ENCODE assay signal across 8 mouse cellular contexts in genomic region chr10:127311476-127312355, GRCm38 (mm10). TPM values are rescaled to one million over a fixed set of nuclear protein-coding genes. Genes with fewer than 3 reads are reported as not detected.
DNase-seq lines count a peak whose midpoint lies in the region; ATAC-seq and TF ChIP-seq lines count a peak whose summit lies in the region.

Gene Mars, minus strand, starts transcription at chr10:127311786.

- H3K27me3 ChIP-seq in E14TG2a.4 (ENCODE audit: insufficient read depth, low read length) = no peaks in the 10 kb centered on the region
- H3K27me3 ChIP-seq in forebrain, embryonic 13.5 days = no peaks in the 10 kb centered on the region
- H3K27me3 ChIP-seq in liver, postnatal 0 days (ENCODE audit: insufficient read depth, low read length) = no peaks in the 10 kb centered on the region
- no peaks in the 10 kb centered on the region for H3K27me3 ChIP-seq in neural tube, embryonic 14.5 days (ENCODE audit: control insufficient read depth, insufficient read depth, low read length)

- peak; percentile 98 for ATAC-seq in forebrain, embryonic 13.5 days
- peak; percentile 95 for ATAC-seq in liver, postnatal 0 days
- ATAC-seq in neural tube, embryonic 14.5 days (ENCODE audit: low read depth) = peak; percentile 97

- WGBS in forebrain, embryonic 13.5 days = under 1% methylated on average over 65 of the region's 65 CpGs
- under 1% methylated on average over 65 of the region's 65 CpGs for WGBS in large intestine, adult 2 months
- under 1% methylated on average over 65 of the region's 65 CpGs for WGBS in liver, postnatal 0 days (ENCODE audit: insufficient replicate concordance)
- under 1% methylated on average over 65 of the region's 65 CpGs for WGBS in neural tube, embryonic 14.5 days

- H3K4me3 ChIP-seq in E14TG2a.4 (replicated peaks; ENCODE audit: low read length) = peak within 1 kb of the TSS; percentile 89
- peak within 1 kb of the TSS; percentile 74 for H3K4me3 ChIP-seq in forebrain, embryonic 13.5 days
- H3K4me3 ChIP-seq in liver, postnatal 0 days (ENCODE audit: low read depth, low read length) = peak within 1 kb of the TSS; percentile 87
- peak within 1 kb of the TSS; percentile 64 for H3K4me3 ChIP-seq in neural tube, embryonic 14.5 days (ENCODE audit: low read depth, low read length)

- no peaks in the 10 kb centered on the region for H3K9me3 ChIP-seq in E14TG2a.4 (ENCODE audit: low read length)
- no peaks in the 10 kb centered on the region for H3K9me3 ChIP-seq in forebrain, embryonic 13.5 days (replicated peaks)
- H3K9me3 ChIP-seq in liver, postnatal 0 days (ENCODE audit: low read length) = no peaks in the 10 kb centered on the region
- no peaks in the 10 kb centered on the region for H3K9me3 ChIP-seq in neural tube, embryonic 14.5 days (ENCODE audit: control insufficient read depth, low read length)

- H3K4me1 ChIP-seq in E14TG2a.4 (replicated peaks; ENCODE audit: low read depth, low read length) = peaks cover 36% of the 10 kb centered on the region
- H3K4me1 ChIP-seq in forebrain, embryonic 13.5 days = peaks cover 15% of the 10 kb centered on the region
- H3K4me1 ChIP-seq in liver, postnatal 0 days (ENCODE audit: insufficient read depth) = peaks cover 19% of the 10 kb centered on the region
- H3K4me1 ChIP-seq in neural tube, embryonic 14.5 days (ENCODE audit: control insufficient read depth, insufficient read depth, low read length) = peaks cover 8% of the 10 kb centered on the region

- H3K36me3 ChIP-seq in E14TG2a.4 (ENCODE audit: insufficient read depth, low read length) = peaks cover 37% of the 10 kb centered on the region
- H3K36me3 ChIP-seq in forebrain, embryonic 13.5 days (ENCODE audit: poor library complexity, severe bottlenecking) = peaks cover 27% of the 10 kb centered on the region
- peaks cover 29% of the 10 kb centered on the region for H3K36me3 ChIP-seq in liver, postnatal 0 days (replicated peaks; ENCODE audit: insufficient read depth, low read length)
- H3K36me3 ChIP-seq in neural tube, embryonic 14.5 days (ENCODE audit: control insufficient read depth, insufficient read depth, low read length) = peaks cover 15% of the 10 kb centered on the region

- intact Hi-C loops in heart, postnatal 10 days (cut with DNase I) = loop anchor here (1.0 kb wide), 2 partner anchors 19 to 46 kb away; no protein-coding TSS in a partner anchor

- peak within 1 kb of the TSS; percentile 69 for H3K4me2 ChIP-seq in forebrain, embryonic 13.5 days
- H3K4me2 ChIP-seq in liver, postnatal 0 days (ENCODE audit: low read depth, low read length) = peak within 1 kb of the TSS; percentile 94
- H3K4me2 ChIP-seq in neural tube, embryonic 14.5 days (ENCODE audit: low read depth, low read length) = peak within 1 kb of the TSS; percentile 84

- TF ChIP-seq EP300 in liver, postnatal 0 days (IDR thresholded peaks at IDR 0.05; ENCODE audit: low read depth) = peak; percentile 78

- TF ChIP-seq CTCF in E14TG2a.4 (conservative IDR thresholded peaks at IDR 0.05; ENCODE audit: low read length) = no peak
- no peak for TF ChIP-seq CTCF in liver, postnatal 0 days (IDR thresholded peaks at IDR 0.05; ENCODE audit: low read depth)

- H3K9ac ChIP-seq in forebrain, embryonic 13.5 days = peak within 1 kb of the TSS; percentile 86
- H3K9ac ChIP-seq in liver, postnatal 0 days (replicated peaks) = peak within 1 kb of the TSS; percentile 90
- H3K9ac ChIP-seq in neural tube, embryonic 14.5 days (replicated peaks; ENCODE audit: low read depth, low read length) = peak within 1 kb of the TSS; percentile 76

- H3K27ac ChIP-seq in forebrain, embryonic 13.5 days = peak within 1 kb of the TSS; percentile 69
- H3K27ac ChIP-seq in liver, postnatal 0 days (ENCODE audit: low read depth) = peak within 1 kb of the TSS; percentile 90
- peak within 1 kb of the TSS; percentile 49 for H3K27ac ChIP-seq in neural tube, embryonic 14.5 days (ENCODE audit: low read depth, low read length)

- DNase-seq in c-Kit-positive CD71-positive TER-119-positive erythroid progenitor cells, embryonic 14.5 days (ENCODE audit: low spot score) = peak; percentile 94
- peak; percentile 97 to 98 for DNase-seq in heart, postnatal 10 days
- DNase-seq in large intestine, adult 2 months (ENCODE audit: low read depth, low spot score) = peak; percentile 98
- peak; percentile 92 for DNase-seq in liver, postnatal 0 days
- DNase-seq in testis, postnatal 10 days (ENCODE audit: low spot score) = peak; percentile 88

RNA-seq across cellular contexts. Expression of gene Mars, which starts in this region (rescaled TPM):
- 137 and 138 TPM in 2 replicates for polyA plus RNA-seq in forebrain, embryonic 13.5 days (2015; fragmentation: Nextera tagmentation; extraction: Ambion mirVana)
- 10 to 100 TPM; 42.0 to 43.9 TPM for total RNA-seq in heart, postnatal 10 days (2021)
- 43.8 and 63.0 TPM in 2 replicates for polyA plus RNA-seq in large intestine, adult 2 months (2012; rRNA removed)
- polyA plus RNA-seq in liver, postnatal 0 days (2015; fragmentation: Nextera tagmentation; extraction: Ambion mirVana) = 51.3 and 62.3 TPM in 2 replicates
- 117 and 123 TPM in 2 replicates for polyA plus RNA-seq in neural tube, embryonic 14.5 days (2014; fragmentation: Nextera tagmentation; extraction: Ambion mirVana)

Comparison
In these comparisons a context has a peak if more than half of its experiments do, and no peak if none do; other contexts are left out.
1. Peak in every context shown above with its lines: DNase-seq, ATAC-seq, H3K4me3 ChIP-seq and H3K27ac ChIP-seq.